In genomic region chr4:80828232-80828631, GRCm38 (mm10) we compare ENCODE assay signal across 23 mouse cellular contexts. TPM values are rescaled to one million over a fixed set of nuclear protein-coding genes. Genes with fewer than 3 reads are reported as not detected.
A peak's percentile ranks its signal among the peaks of the same experiment; 100 is the strongest.
DNase-seq lines count a peak whose midpoint lies in the region; ATAC-seq and TF ChIP-seq lines count a peak whose summit lies in the region.
"Had no signal": no experiment of that assay in that cellular context is flagged by ENCODE, and none has a peak within 500 bp of the region (broad histone marks: within the 10 kb centered on the region; RNA-seq: fewer than 3 reads in every experiment).

No protein-coding gene starts in this region.

- no peak for TF ChIP-seq CTCF in forebrain, postnatal 0 days (IDR thresholded peaks at IDR 0.05; ENCODE audit: low read depth)
- no peak for TF ChIP-seq CTCF in layer of hippocampus, adult 2 months (conservative IDR thresholded peaks at IDR 0.05)
- TF ChIP-seq CTCF in brain, embryonic 14.5 days (IDR thresholded peaks at IDR 0.05; ENCODE audit: borderline replicate concordance, extremely low read depth, insufficient read depth, insufficient read length): no peak

- no peaks in the 10 kb centered on the region for H3K36me3 ChIP-seq in forebrain, postnatal 0 days (ENCODE audit: insufficient read depth)
- no peaks in the 10 kb centered on the region for H3K36me3 ChIP-seq in forebrain, embryonic 11.5 days (ENCODE audit: control insufficient read depth, insufficient read depth, low read length)
- H3K36me3 ChIP-seq: embryonic facial prominence, embryonic 12.5 days; heart, embryonic 13.5 days had no signal

- no peaks in the 10 kb centered on the region for H3K9me3 ChIP-seq in forebrain, postnatal 0 days (ENCODE audit: low read length)
- no peaks in the 10 kb centered on the region for H3K9me3 ChIP-seq in forebrain, embryonic 11.5 days (ENCODE audit: control insufficient read depth, low read length)
- H3K9me3 ChIP-seq: embryonic facial prominence, embryonic 12.5 days; heart, embryonic 13.5 days had no signal

- H3K27ac ChIP-seq in forebrain, postnatal 0 days (ENCODE audit: low read depth, low read length): no peak overlapping the region
- H3K27ac ChIP-seq in forebrain, embryonic 11.5 days (ENCODE audit: low read depth, low read length): no peak overlapping the region
- H3K27ac ChIP-seq in layer of hippocampus, adult 2 months: 0 out of 2 replicates have a peak overlapping the region, but pooled peaks have one; percentile 3
- H3K27ac ChIP-seq: embryonic facial prominence, embryonic 12.5 days; heart, embryonic 13.5 days had no signal

- no peak for ATAC-seq in forebrain, postnatal 0 days
- ATAC-seq in forebrain, embryonic 11.5 days (replicated peaks; ENCODE audit: low FRiP score): no peak
- ATAC-seq: intestine, embryonic 16.5 days had no signal

- DNase-seq in forebrain, postnatal 0 days: peak; percentile 21
- DNase-seq in forebrain, embryonic 11.5 days (ENCODE audit: low spot score): no peak
- DNase-seq in layer of hippocampus, adult 2 months (ENCODE audit: low spot score in 2 of 2): no peak
- no peak for DNase-seq in layer of hippocampus, adult 11-12 months (ENCODE audit: low spot score)
- peak; percentile 12 for DNase-seq in brain, adult 2 months (ENCODE audit: low read depth, low spot score)
- peak; percentile 75 for DNase-seq in brain, embryonic 14.5 days (ENCODE audit: low read depth)
- no peak for DNase-seq in spleen, adult 12 weeks (ENCODE audit: low spot score)
- DNase-seq: adrenal gland, adult 2 months; adrenal gland, postnatal 25 days; cerebellum, adult 11 months; cerebellum, adult 8-10 months; cerebellum, postnatal 14 days; embryo, embryonic 11 days; gastrocnemius, postnatal 14 days; heart, postnatal 36 days; kidney, adult 2 months had no signal

- H3K9ac ChIP-seq in forebrain, postnatal 0 days: no peak overlapping the region
- no peak overlapping the region for H3K9ac ChIP-seq in forebrain, embryonic 11.5 days (ENCODE audit: low read length)
- H3K9ac ChIP-seq: embryonic facial prominence, embryonic 12.5 days; heart, embryonic 13.5 days had no signal

- TF ChIP-seq POLR2A in brain, embryonic 14.5 days (IDR thresholded peaks at IDR 0.05; ENCODE audit: borderline replicate concordance, extremely low read depth, insufficient read depth, insufficient read length, poor library complexity, severe bottlenecking): no peak

- no peaks in the 10 kb centered on the region for H3K4me1 ChIP-seq in forebrain, postnatal 0 days (ENCODE audit: insufficient read depth)
- no peaks in the 10 kb centered on the region for H3K4me1 ChIP-seq in forebrain, embryonic 11.5 days (replicated peaks; ENCODE audit: control insufficient read depth, insufficient read depth, low read length)
- H3K4me1 ChIP-seq: embryonic facial prominence, embryonic 12.5 days; heart, embryonic 13.5 days had no signal

- no peak overlapping the region for H3K4me3 ChIP-seq in forebrain, postnatal 0 days (ENCODE audit: low read depth, low read length)
- no peak overlapping the region for H3K4me3 ChIP-seq in forebrain, embryonic 11.5 days (ENCODE audit: low read depth, low read length)
- H3K4me3 ChIP-seq in layer of hippocampus, adult 2 months: no peak overlapping the region
- H3K4me3 ChIP-seq: embryonic facial prominence, embryonic 12.5 days; heart, embryonic 13.5 days had no signal

- 22% methylated on average over 2 of the region's 2 CpGs for WGBS in forebrain, postnatal 0 days
- 55% methylated on average over 2 of the region's 2 CpGs for WGBS in forebrain, embryonic 11.5 days

- H3K27me3 ChIP-seq in forebrain, postnatal 0 days (ENCODE audit: insufficient read depth, low read length): no peaks in the 10 kb centered on the region
- no peaks in the 10 kb centered on the region for H3K27me3 ChIP-seq in forebrain, embryonic 11.5 days (ENCODE audit: control insufficient read depth, insufficient read depth, low read length)
- H3K27me3 ChIP-seq: embryonic facial prominence, embryonic 12.5 days; heart, embryonic 13.5 days had no signal

- no peak overlapping the region for H3K4me2 ChIP-seq in forebrain, postnatal 0 days (ENCODE audit: low read depth)
- no peak overlapping the region for H3K4me2 ChIP-seq in forebrain, embryonic 11.5 days (ENCODE audit: low read depth, low read length, severe bottlenecking)
- H3K4me2 ChIP-seq: embryonic facial prominence, embryonic 12.5 days; heart, embryonic 13.5 days had no signal

RNA-seq across cellular contexts. Expression of gene Tyrp1, which starts 5.7 kb away (rescaled TPM):
- total RNA-seq in forebrain, postnatal 0 days (2014; rRNA removed): 0.15 and 0.43 TPM in 2 replicates
- 0.09 and 0.11 TPM in 2 replicates for polyA plus RNA-seq in forebrain, postnatal 0 days (2015; fragmentation: Nextera tagmentation; extraction: Ambion mirVana)
- 0.11 TPM in 1 of 2 replicates, not detected in the other for polyA plus RNA-seq in forebrain, embryonic 11.5 days (2014; fragmentation: Nextera tagmentation; extraction: Ambion mirVana)
- total RNA-seq in layer of hippocampus, adult 2 months (2021): under 1 TPM in 1 of 2 experiments, not detected in 1; 0.54 TPM
- polyA plus RNA-seq in brain, embryonic 14.5 days (2012; rRNA removed): 0.11 and 0.45 TPM in 2 replicates
- total RNA-seq: adrenal gland, adult 2 months; adrenal gland, postnatal 25 days; common myeloid progenitor, adult 5-6 weeks; ES-E14 had no signal
- polyA plus RNA-seq: adrenal gland, adult 2 months; gonadal fat pad, adult 2 months; heart, embryonic 13.5 days; hindbrain, embryonic 11.5 days; intestine, embryonic 16.5 days; kidney, adult 2 months had no signal

Comparison
In these comparisons a context has a peak if more than half of its experiments do, and no peak if none do; other contexts are left out.
1. DNase-seq: peak in forebrain, postnatal 0 days (single experiment), brain, adult 2 months (single experiment) and brain, embryonic 14.5 days (single experiment); none in forebrain, embryonic 11.5 days (single experiment), layer of hippocampus, adult 2 months (0 of 2), layer of hippocampus, adult 11-12 months (single experiment) and spleen, adult 12 weeks (single experiment).